Mouse (Mus musculus) heart, adult 18-20 months (tissue): ENCODE results near the gene Acta1. TPM values are rescaled to one million over a fixed set of nuclear protein-coding genes. Genes with fewer than 3 reads are reported as not detected.

Experiments
- DNase-seq, 2 experiments: peaks; one replicate each; pipeline ENCODE4 v3.0.0; 2021 to 2022; ENCODE audit warnings: mixed read lengths in 1 of 2
- long read RNA-seq, 2 experiments: library from polyadenylated mRNA; stranded (forward); transcript quantifications; one replicate each; pipeline ENCODE4 v2.0.0; 2021
- total RNA-seq, 2 experiments: library from RNA; stranded (reverse); gene quantifications; 2 replicates each; pipeline ENCODE4 v1.2.3; 2021

Acta1 gene
- 100 to 1,000 TPM; 385 to 423 TPM for total RNA-seq
- long read RNA-seq, experiment 1, transcript Acta1-201 (7 exons, 1,446 nt) = major isoform, 797 of 859 reads
- long read RNA-seq, experiment 1, partial matches to known transcripts = 58 of 859 reads
- long read RNA-seq, experiment 1, other reads (novel, unspliced or antisense) = 4 of 859 reads
- long read RNA-seq, experiment 2, transcript Acta1-201 (7 exons, 1,446 nt) = major isoform, 212 of 242 reads
- long read RNA-seq, experiment 2, partial matches to known transcripts = 28 of 242 reads
- long read RNA-seq, experiment 2, other reads (novel, unspliced or antisense) = 2 of 242 reads

- no peak for DNase-seq
These were observed at the start of gene Acta1 for GRCm38 (mm10) chr8:123894502-123895097. TSS of gene Acta1 (minus strand) at chr8:123894751.

- no peak for DNase-seq
These were observed 34.5 kb upstream of the Acta1 start for GRCm38 (mm10) chr8:123929026-123929425.

GRCm38 (mm10) chr8:123925671-123926070 is 31.1 kb upstream of the Acta1 start:
- no peak for DNase-seq

- peak; percentile 72 to 87 for DNase-seq
These were observed 30.2 kb upstream of the Acta1 start for GRCm38 (mm10) chr8:123924719-123925118.

GRCm38 (mm10) chr8:123914635-123915034 is 20.1 kb upstream of the Acta1 start:
- no peak for DNase-seq

GRCm38 (mm10) chr8:123912265-123912664 is 17.7 kb upstream of the Acta1 start:
- DNase-seq = no peak

GRCm38 (mm10) chr8:123907604-123908003 is 13.1 kb upstream of the Acta1 start:
- no peak for DNase-seq

GRCm38 (mm10) chr8:123902653-123903052 is 8.1 kb upstream of the Acta1 start:
- DNase-seq = no peak

GRCm38 (mm10) chr8:123899366-123899765 is 4.8 kb upstream of the Acta1 start:
- DNase-seq = no peak

GRCm38 (mm10) chr8:123898576-123898975 is 4.0 kb upstream of the Acta1 start:
- no peak for DNase-seq

GRCm38 (mm10) chr8:123896774-123897173 is 2.2 kb upstream of the Acta1 start:
- DNase-seq = no peak

GRCm38 (mm10) chr8:123896366-123896761 is 1.8 kb upstream of the Acta1 start:
- no peak for DNase-seq

GRCm38 (mm10) chr8:123895680-123896365 is 1.3 kb upstream of the Acta1 start:
- no peak for DNase-seq

- DNase-seq = no peak
These were observed 679 bp upstream of the Acta1 start for GRCm38 (mm10) chr8:123895230-123895629.

- no peak for DNase-seq
These were observed 1.1 kb downstream of the Acta1 start for GRCm38 (mm10) chr8:123893413-123893812.

- no peak for DNase-seq
These were observed 1.9 kb downstream of the Acta1 start for GRCm38 (mm10) chr8:123892586-123893155.

- no peak for DNase-seq
These were observed 2.5 kb downstream of the Acta1 start for GRCm38 (mm10) chr8:123891883-123892585.

GRCm38 (mm10) chr8:123891271-123891670 is 3.3 kb downstream of the Acta1 start:
- peak in 1 of 2 experiments; percentile 53 for DNase-seq

- no peak for DNase-seq
These were observed 4.8 kb downstream of the Acta1 start for GRCm38 (mm10) chr8:123889797-123890196.

- DNase-seq = no peak
These were observed 6.6 kb downstream of the Acta1 start for GRCm38 (mm10) chr8:123887956-123888355.

- DNase-seq = no peak
These were observed 7.4 kb downstream of the Acta1 start for GRCm38 (mm10) chr8:123887163-123887562.
